Mouse (Mus musculus): ENCODE measurements at regions not wholly inside any gene's neighbourhood (a gene's known extent, or its start where the extent isn't known, plus 50 kb on each side); places are given as distances from the start of the nearest gene placed in this dataset.

DNA sequence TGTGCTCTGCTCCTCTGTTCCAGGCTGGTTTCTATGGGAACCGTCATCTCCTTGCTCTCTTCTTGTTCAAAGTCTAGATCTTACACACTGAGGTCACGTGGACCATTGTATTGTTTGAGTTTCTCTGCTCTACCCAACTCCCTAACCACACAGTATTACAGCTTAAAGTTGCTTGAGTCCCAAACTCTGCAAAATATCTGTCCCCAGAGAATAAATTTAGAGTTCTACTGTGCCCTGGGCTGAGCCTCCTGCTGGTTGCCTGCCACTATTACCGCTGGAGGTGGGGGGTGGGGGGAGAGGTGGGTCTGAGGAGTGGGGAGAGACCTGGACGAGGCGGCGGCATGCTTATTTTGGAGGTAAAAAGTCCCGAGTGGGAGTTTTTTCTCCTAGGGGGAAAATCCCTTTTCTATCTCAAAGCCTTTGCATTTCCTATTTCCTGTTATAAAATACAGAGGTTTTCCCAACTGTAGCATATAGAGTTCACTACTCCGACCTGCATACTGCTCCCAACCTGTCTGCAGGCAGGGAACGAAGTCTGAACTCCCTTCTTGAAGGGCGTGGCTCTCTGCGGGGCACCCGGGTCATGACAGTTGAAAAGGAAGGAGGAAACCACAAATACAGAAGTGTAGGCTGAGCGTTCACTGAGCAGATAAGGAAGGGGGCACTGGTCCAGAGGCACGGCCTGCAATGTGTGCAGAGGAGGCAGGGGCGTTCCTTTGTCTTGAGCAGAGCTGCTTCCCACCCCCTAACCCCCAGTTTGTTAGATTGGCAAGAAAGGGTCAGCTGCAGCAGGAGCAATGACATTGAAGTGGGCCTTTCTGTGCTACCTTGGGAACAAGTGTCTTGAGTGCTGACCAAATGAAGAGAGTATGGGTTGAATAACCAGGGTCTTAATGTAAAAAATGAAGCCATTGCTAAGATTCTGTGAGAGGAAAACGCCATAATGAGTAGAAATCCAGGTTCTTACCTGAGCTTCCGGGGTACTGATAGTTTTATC is 188.7 kb downstream of the Akap7 start:
- no peak for DNase-seq (ENCODE audit: low spot score in 2 of 2)

DNA sequence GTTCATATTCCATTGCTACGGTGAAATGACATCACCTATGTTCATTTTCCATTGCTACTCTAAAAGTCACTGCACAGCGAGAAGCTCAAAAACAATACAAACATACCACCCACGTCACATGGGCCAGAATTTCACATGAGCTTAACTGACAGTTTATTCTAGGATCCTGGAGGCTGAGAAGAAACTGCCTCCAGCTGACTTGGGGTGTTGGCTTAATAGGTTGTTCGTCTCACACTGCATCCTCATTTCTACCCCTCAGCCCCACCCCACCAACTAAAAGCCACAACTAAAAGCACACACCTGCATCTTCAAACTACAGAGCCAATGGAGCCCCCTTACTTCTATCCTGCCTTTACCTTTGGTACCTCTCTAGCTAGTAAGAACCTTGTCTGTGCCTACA is 187.0 kb upstream of the Arg1 start:
- no peak for DNase-seq (ENCODE audit: low spot score in 2 of 2)

DNA sequence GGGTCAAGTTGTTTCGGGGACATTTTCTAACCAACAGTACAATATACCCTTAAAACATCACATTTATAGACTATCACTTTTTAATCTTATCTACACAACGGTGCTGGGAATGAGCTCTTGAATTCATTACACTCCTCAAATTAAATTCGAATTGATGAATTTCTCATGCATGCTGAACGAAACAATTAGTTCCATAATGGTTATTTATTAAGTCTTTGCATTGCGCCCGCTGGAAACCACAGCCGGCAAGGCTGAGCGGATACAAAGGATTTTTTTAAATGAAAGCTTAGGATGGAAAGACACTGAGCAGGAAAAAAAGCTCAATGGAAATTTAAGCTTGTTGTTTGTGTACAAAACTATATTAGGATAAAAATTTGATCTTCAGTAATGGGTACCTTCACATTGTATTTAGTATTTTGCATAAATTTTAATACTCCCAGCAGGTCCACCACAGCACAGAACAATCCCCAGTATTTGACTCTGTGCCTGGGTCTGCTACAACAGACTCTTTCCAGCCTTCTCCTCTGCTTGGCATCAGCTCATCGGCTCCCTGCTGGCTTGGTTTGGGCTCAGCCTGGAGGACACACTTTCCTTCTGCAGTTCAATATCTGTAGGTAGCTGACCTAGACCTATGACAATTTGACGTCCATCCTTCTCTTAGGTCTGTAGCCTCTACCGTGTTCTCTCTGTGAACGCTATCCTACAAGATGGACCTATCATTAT is 185.3 kb upstream of the Arg1 start:
- DNase-seq (ENCODE audit: low spot score in 2 of 2) = no peak

DNA sequence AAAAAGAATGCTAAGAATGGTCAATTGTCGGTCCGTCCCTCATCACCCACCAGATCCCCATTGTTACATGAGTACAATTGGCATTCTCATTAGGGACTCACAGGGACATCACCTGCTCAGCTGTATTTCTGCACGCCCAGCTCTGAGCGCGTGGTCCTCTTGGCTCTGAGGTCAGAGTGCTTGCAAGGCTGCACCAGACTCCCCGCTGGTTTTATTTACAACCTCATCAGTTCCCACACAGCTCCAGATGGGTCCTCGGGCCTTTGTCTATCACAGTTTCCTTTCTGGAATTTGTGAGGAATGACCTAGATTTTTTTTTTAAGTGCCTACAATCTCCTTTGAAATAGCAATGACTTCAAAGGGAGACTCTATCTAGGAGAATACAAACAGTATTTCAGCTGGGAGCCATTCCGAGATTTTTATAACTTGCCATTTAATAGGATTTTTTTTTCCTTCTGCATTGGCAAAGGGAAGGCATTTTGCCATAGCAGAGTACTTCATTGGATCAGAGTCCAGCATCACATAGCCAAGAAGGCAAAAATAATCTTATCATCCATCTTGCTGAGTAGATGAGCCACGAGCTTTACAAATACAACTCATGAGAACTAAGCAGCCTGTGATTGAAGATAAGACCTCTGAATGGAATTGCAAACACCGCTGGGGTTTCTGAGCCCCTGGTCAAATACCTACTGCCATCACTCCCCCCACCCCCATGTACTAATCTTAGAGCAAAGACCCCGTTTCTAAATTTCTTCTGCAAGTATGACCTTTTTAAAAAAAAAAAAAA is 184.5 kb upstream of the Arg1 start:
- DNase-seq (ENCODE audit: low spot score in 2 of 2) = peak in 1 of 2 experiments; percentile 14

DNA sequence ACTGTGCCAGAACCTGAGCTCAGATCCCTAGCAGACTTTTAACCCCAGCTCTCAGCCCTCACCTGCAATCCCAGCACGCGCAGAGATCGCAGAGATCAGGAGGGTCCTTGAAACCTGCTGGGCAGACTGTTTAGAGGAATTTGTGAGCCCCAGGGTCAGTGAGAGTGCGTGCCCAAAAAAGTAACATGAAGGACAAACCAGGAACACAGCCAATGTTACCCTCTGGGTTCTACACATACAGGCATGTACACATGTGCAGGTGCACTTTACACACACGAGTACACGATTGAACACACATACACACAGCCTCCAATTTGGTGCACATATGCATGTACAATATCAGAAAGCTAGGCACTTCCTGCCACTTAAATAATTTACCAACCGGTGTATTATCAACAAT is 183.9 kb upstream of the Arg1 start:
- no peak for DNase-seq (ENCODE audit: low spot score in 2 of 2)

DNA sequence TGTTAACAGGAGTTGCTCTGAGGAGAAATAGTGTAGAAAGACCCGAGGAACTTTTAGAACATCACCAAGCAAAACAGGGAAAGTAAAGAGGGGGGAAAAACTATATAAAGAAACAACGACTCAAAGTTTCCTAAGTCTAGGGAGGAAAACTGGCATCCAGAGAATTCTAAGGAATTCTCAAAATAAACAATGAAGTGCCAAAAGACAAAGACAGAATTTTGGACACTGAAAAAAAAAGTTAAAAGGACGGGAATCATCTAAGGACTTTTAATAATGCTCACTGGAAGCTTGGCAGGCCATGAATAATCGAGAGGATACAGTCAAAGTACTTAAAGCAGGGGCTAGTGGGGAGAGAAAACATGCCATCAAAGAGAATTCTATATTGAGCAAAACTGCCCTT is 170.8 kb upstream of the Arg1 start:
- no peak for DNase-seq (ENCODE audit: low spot score in 2 of 2)

DNA sequence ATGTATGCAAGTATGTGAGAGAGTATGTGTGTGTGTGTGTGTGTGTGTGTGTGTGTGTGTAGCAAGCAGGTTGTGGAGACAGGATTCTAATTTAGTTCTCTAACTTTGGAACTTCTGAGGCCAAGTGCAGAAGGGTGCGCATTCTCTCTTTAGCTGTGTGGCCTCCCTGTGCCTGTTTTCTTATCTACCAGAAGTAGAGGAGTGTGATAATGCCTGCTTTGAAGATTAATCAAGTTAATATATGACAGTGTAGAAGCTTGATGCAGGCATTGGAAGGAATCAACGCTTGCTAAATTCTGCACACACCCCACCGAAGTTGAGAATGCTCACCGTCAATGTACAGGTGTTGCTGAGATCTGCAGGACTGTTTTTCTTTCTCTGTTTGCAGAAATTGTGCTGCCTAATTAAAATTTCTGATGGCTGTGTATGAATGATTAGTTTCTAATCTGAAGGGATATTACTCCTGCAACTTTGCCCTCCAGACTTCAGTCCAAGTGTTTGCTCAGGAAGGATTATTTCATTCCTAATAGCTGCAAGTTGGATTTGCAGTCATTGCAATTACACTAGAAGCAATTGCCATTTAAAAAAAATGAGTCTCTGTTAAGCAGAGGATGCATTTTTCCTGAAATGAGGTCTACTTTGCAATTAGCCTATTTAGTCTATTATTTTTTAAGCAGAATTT is 162.6 kb upstream of the Arg1 start:
- no peak for DNase-seq (ENCODE audit: low spot score in 2 of 2)

DNA sequence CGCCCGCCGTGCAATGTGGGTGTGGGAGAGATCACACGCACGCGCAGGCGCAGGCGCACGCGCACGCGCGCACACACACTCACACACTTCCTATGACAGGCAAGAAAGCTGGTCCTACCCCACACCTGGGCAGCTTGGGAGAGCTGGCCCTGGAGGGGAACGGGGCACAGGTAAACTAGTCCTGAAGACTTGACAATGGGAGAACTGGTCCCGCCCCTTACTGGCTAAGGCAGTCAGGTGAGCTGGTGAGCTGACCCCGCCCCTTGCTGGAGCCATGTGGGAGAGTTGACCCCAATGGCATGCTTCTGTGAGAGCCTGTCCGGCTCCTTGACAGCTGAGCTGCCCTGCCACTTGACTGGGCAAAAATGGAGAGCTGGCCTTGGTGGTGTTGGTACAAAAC is 159.5 kb upstream of the Arg1 start:
- no peak for DNase-seq (ENCODE audit: low spot score in 2 of 2)

DNA sequence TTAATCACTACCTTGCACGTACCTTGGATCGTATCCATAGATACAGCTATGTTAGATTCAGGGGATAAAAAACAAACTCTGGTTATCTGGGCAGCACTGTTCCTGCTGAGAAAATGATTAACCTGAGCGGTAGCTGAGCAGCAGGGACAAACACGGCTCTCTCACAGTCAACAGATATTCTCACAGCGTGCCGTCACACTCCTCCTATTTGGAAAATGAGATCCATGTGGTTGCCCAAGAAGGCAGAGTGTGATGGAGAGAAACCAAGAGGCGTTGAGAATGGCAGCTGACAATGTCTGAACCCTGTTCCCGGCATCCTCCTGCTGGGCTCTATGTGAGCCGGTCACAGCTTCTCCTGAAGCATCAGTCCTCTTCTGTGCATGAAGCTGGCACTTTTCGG is 155.6 kb upstream of the Arg1 start:
- no peak for DNase-seq (ENCODE audit: low spot score in 2 of 2)

DNA sequence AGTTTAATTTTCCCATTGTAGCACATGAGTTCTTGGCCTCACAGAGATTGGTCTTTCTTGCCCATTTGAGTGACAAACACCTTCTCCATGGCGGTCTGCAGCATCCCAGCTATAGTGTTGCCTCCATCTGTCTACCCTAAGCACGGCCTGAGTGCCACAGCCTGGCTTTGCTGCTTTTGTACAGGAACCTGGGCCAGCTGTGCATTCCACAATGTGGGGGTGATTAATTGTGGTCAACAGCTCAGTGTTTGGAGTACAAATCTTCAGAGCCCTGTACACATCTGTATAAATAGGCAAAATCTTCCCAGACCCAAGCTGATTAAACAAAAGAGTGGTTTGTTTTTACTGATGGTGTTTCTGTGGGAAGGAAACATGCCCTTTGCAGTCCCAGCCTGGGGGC is 145.3 kb upstream of the Arg1 start:
- DNase-seq (ENCODE audit: low spot score in 2 of 2) = no peak

DNA sequence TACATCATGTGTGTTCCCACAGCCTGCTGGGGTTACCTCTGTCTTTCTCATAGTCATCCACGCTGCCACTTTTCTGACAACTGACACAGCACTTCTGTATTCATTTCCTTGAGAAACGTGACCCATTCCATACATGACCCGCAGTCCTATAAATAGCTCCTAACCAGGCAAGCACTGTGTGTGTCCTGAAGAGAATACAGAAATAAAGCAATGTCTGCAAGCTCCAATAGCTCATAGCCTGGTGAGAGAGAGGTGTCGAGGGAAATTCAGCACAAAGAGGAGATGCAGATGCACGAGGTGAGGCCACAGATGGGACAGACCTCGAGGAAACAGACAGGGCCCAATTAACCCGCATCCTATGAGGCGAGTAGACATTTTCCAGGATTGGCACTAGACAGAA is 141.0 kb upstream of the Arg1 start:
- no peak for DNase-seq (ENCODE audit: low spot score in 2 of 2)

DNA sequence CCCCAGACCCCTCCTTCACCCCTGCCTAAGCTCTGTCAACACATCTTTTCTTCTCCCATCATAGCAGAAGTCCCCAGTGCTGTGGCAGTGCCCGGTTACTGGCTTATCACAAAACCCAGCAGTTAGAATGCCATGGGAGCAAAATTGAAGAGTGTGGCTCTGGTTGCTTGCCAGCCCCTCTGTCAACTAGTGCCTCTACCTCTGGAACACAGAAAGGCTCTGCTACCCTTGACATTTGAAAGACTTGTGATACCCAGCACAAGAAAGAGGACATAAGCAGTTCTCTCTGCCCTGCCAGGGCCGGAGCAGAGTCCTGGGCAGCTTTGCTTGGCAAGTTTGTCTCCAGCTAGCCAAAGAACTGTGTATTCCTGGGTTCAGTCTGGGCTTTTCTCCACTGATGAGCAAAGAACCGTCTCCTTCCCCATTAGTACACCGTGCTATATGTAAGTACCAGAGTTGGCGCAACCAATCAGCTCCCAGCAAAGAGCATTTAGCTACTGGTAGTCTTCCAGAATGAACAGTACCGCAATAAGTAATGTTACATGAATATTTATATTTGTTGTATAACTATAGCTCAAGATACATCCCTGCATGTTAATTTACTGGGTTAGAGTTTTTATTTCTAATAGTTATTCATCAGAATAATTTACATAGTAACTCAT is 137.5 kb upstream of the Arg1 start:
- no peak for DNase-seq (ENCODE audit: low spot score in 2 of 2)

DNA sequence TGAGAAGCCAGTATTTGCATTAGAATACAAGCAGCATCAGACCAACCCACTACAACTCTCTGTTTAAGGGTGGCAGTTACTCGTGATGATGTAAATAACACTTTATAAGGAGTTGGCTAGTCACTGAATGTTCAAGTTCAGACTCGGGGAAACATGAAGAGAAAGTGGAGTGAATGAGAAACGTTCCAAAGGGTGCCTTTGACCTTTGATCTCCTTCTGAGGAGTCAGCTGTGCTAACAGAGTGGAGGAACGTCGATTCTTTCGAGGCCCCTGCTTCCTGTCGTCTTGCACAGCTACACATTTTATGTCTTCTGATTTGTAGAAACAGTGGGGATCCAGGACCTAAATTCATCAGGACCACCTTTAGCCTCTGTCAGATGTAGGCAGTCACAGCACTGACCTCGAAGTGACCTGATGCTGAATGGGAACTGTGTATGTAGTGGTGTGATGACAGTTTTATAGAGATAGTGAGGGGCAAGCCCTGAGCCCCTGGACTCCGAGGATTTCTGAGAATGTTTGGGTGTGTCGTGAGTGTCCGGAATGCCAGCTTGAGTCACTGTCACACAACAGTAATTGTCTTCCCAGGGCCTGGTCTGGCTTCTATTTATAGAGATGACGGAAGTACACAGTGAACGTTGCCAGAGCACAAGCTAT is 134.2 kb upstream of the Arg1 start:
- no peak for DNase-seq (ENCODE audit: low spot score in 2 of 2)

DNA sequence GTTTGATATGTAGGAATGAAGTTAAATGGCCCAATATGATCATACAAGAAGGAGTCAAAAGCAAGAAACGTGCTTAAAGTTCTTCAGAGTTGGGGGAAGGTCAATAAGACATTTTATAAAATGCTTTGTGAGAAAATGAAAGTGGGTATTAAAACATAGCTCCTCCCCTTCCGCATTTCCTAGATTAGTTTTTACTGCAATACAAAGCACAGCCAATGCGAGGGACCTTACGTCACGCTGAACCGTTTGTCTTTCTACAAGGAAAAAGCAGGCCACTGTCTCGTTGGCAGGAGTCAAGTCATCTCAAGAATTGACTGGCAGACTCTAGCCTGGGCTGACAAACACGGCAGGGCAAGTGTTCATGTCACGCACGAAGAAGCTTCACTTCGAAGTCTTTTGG is 131.4 kb upstream of the Arg1 start:
- DNase-seq (ENCODE audit: low spot score in 2 of 2) = no peak

DNA sequence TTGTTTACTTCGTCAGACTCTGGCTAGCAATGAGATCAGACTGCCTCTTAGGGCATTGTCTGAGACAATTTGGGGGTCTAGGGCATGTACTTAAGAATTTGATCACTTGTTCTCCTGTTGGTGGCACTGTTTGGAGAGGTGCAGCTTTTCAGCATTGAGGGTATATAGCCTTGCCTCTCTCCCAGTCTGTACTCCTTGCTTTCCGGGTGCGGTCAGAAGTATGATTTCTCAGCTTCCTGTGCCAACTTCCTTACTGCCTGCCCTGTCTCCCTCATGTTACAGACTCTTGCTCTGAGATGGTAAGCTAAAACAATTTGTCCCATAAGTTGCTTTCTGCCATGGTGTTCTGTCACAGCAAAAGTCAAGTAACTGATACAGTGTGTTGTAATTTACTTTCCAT is 124.7 kb upstream of the Arg1 start:
- no peak for DNase-seq (ENCODE audit: low spot score in 2 of 2)

DNA sequence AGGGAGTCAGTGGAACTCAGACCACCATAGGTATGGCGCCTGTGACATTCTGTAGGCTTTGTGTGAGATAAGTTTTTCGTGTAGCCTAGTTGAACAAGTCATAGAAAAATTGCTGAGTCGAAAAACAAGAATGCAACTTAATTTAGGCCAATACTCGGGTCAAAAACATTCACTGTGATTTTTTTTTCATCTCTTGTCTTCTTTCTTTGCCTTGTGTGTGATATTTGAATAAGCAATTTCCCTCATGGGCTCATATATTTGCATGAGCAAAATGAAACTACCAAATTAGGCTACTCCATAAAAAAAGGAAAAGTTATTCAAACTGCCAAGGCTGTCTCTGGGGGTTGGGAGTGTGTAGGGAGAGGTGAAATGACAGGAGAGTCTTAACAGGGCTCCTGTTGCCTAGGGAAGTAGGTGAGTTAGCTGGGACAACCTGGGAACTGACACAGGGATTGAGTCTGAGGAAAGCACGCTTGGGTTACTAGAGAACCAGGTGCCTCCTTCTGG is 124.1 kb upstream of the Arg1 start:
- DNase-seq (ENCODE audit: low spot score in 2 of 2) = no peak

DNA sequence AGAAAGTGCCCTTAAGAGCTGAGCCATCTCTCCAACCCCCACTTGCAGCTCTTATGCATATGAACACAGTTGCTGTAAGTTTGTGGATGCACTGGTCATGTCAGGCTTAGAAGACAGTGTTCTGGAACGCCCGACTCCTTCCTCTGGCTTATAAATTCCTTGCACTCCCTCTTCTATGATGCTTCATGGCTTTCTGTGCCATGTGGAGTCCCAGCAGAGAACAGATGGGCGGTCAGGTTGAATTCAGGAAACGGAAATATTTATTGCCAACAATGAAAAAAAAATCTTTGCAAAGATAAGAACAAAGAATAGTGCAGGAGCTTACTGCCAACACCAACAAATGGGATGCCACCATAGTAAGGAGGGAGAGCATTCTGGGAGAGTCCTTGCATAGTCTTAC is 113.9 kb upstream of the Arg1 start:
- DNase-seq (ENCODE audit: low spot score in 2 of 2) = no peak

DNA sequence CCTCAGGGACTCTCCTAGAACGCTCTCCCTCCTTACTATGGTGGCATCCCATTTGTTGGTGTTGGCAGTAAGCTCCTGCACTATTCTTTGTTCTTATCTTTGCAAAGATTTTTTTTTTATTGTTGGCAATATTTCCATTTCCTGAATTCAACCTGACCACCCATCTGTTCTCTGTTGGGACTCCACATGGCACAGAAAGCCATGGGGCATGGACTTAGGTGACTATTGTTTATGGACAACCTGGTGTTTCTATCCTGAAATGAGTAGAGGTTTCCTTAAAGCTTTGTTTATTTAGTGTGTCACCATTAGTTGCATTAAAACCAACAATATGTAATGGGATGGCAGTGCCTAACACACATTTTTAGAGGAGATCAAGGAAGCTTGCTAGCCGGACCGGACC is 112.6 kb upstream of the Arg1 start:
- no peak for DNase-seq (ENCODE audit: low spot score in 2 of 2)

DNA sequence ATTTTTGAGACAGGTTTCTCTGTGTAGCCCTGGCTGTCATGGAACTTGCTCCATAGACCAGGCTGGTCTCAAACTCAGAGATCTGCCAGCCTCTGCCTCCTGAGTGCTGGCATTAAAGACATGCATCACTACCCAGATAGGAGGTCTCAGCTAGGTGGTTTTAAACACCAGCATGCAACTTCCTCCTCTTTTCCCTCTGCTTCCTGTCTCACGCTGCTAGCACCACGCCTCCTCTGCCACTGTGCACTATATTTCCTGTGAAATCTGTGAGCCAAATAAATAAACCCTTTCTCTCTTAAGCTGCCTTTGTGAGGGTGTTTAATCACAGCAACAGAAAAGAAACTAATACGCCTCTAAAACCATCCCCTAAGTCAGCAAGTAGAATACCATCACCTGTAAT is 109.6 kb upstream of the Arg1 start:
- DNase-seq (ENCODE audit: low spot score in 2 of 2) = no peak

DNA sequence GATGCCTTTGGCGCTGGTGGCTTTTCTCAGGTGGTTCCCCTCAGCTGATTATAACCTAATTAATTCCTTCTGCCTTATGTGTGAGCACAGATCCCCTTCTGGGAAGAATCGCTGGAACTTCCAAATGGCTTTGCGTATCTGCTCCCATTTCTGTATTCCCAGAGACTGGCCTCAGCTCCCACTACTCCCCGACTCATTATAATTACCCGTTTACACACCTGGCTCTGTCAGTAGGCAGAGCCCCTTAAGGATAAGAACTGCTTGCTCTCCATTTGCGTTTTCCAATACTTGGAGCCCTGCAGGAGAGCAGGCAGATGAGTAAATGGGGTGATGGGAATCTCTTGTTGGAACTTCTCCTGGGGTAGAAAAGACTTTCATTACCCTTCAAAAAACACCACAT is 108.1 kb upstream of the Arg1 start:
- no peak for DNase-seq (ENCODE audit: low spot score in 2 of 2)
